Mouse (Mus musculus) intestine, embryonic 16.5 days (tissue): ENCODE results near the gene 1700016C15Rik. TPM values are rescaled to one million over a fixed set of nuclear protein-coding genes. Genes with fewer than 3 reads are reported as not detected.

Source experiments
- ATAC-seq: fragments of 200-750 bp; cut with Nextera tagmentation; 2 replicates; pipeline ENCODE4 v1.8.0; 2017; ENCODE audit warnings: moderate TSS enrichment, moderate library complexity
- H3K27ac ChIP-seq: fragments of 300-500 bp; sonication (generic); 2 replicates; pipeline ENCODE4 v1.5.1; 2014; ENCODE audit warnings: mild to moderate bottlenecking, low read length
- H3K27me3 ChIP-seq: fragments of 300-500 bp; sonication (generic); replicated peaks from 2 replicates; pipeline ENCODE4 v1.6.1; 2014; ENCODE audit warnings: low read length, control low read depth, mixed read lengths; ENCODE audit not compliant: control insufficient read depth, insufficient read depth
- H3K36me3 ChIP-seq: fragments of 300-500 bp; sonication (generic); 2 replicates; pipeline ENCODE4 v1.6.1; 2014; ENCODE audit warnings: low read length, control low read depth; ENCODE audit not compliant: control insufficient read depth, insufficient read depth
- H3K4me1 ChIP-seq: fragments of 300-500 bp; sonication (generic); 2 replicates; pipeline ENCODE4 v1.6.1; 2014; ENCODE audit warnings: low read length, control low read depth, mixed read lengths; ENCODE audit not compliant: control insufficient read depth, insufficient read depth
- H3K4me2 ChIP-seq: fragments of 300-500 bp; sonication (generic); 2 replicates; pipeline ENCODE4 v1.6.1; 2014; ENCODE audit warnings: low read depth, low read length, control low read depth
- H3K4me3 ChIP-seq: fragments of 300-500 bp; sonication (generic); 2 replicates; pipeline ENCODE4 v1.5.1; 2014; ENCODE audit warnings: mild to moderate bottlenecking, low read length
- H3K9ac ChIP-seq: fragments of 300-500 bp; sonication (generic); 2 replicates; pipeline ENCODE4 v1.6.1; 2014; ENCODE audit warnings: low read depth, low read length
- H3K9me3 ChIP-seq: fragments of 300-500 bp; sonication (generic); 2 replicates; pipeline ENCODE4 v1.6.1; 2016; ENCODE audit warnings: low read length, control low read depth; ENCODE audit not compliant: control insufficient read depth
- WGBS: fragments of 180-500 bp; shearing (Covaris S2); extraction: QIAGEN DNeasy Blood & Tissue Kit; methylation state at CpG from one replicate; pipeline ENCODE4 v1.1.7; 2014; 5-methylcytosine and 5-hydroxymethylcytosine counted together
- polyA plus RNA-seq: library from polyadenylated mRNA; unstranded; fragments of >200 nt; fragmentation: Nextera tagmentation; extraction: Ambion mirVana; gene quantifications from 2 replicates; pipeline ENCODE4 v1.2.1, GENCODE M21; 2015

Gene 1700016C15Rik
- not detected in 2 replicates for polyA plus RNA-seq

DNA sequence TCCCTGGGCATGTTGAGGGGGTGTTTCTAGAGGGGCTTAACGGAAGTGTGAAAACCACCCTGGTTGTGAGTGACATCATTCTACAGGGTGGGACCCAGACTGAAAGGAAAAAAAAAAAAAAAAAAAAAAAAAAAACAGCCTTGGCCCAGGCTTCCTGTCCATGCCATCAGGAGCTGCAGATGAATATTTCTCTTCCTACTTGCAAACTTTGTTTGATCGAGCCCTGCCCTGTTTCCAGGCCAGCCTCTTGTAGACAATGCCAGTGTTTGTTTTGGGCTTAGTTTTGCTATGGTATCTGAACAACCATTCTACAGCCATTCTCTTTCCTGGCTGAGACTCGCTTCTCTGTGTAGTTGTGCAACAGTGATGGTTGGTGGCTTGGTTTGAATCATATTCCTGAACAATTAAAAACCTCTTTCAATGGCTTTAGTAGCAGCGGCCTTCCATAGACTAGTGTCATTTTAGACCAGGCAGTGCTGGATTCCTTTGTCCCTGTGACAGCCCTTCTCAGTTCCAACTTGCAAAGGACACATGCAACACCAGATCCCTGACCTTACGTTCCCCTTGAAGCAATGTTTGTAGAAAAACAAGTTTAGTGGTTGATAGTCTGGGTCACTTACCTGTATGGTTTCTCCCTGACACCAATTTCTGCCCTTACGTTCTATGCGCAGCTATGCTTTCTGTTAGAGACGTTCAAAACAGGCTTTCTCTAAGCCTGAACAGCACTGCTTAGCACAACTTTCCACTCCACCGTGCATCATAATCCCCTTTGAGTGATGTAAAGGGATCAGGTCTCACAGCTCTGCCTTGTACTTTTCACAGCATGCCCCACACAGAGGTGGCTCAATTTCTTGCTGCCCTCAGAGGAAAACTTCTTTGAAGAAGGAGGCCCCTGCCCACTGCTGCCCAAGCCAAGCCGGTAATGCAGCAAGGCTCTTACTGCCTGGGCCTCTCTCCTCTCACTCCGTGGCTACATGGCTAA is at the start of gene 1700016C15Rik:
1700016C15Rik (plus strand) TSS at position 772 of the 982 bp plus-strand sequence.
- H3K36me3 ChIP-seq = no peaks in the 10 kb centered on the region
- no peak for ATAC-seq
- no peak within 1 kb of the TSS for H3K4me2 ChIP-seq
- H3K27ac ChIP-seq = no peak within 1 kb of the TSS
- no peak within 1 kb of the TSS for H3K9ac ChIP-seq
- H3K9me3 ChIP-seq = no peaks in the 10 kb centered on the region
- peaks cover 16% of the 10 kb centered on the region; the same call in 1 of the 2 replicates for H3K4me1 ChIP-seq
- WGBS = 68% methylated on average over 11 of the region's 11 CpGs
- no peaks in the 10 kb centered on the region for H3K27me3 ChIP-seq
- H3K4me3 ChIP-seq = no peak within 1 kb of the TSS

- H3K9me3 ChIP-seq = no peaks in the 10 kb centered on the region
- no peak overlapping the region for H3K9ac ChIP-seq
- H3K27ac ChIP-seq = no peak overlapping the region
- H3K4me3 ChIP-seq = no peak overlapping the region
- 82% methylated on average over 11 of the region's 11 CpGs for WGBS
- no peaks in the 10 kb centered on the region for H3K36me3 ChIP-seq
- no peak overlapping the region for H3K4me2 ChIP-seq
- no peaks in the 10 kb centered on the region for H3K4me1 ChIP-seq
- ATAC-seq = no peak
- no peaks in the 10 kb centered on the region for H3K27me3 ChIP-seq
These were observed 48.4 kb upstream of the 1700016C15Rik start for GRCm38 (mm10) chr1:177681239-177681638.

DNA sequence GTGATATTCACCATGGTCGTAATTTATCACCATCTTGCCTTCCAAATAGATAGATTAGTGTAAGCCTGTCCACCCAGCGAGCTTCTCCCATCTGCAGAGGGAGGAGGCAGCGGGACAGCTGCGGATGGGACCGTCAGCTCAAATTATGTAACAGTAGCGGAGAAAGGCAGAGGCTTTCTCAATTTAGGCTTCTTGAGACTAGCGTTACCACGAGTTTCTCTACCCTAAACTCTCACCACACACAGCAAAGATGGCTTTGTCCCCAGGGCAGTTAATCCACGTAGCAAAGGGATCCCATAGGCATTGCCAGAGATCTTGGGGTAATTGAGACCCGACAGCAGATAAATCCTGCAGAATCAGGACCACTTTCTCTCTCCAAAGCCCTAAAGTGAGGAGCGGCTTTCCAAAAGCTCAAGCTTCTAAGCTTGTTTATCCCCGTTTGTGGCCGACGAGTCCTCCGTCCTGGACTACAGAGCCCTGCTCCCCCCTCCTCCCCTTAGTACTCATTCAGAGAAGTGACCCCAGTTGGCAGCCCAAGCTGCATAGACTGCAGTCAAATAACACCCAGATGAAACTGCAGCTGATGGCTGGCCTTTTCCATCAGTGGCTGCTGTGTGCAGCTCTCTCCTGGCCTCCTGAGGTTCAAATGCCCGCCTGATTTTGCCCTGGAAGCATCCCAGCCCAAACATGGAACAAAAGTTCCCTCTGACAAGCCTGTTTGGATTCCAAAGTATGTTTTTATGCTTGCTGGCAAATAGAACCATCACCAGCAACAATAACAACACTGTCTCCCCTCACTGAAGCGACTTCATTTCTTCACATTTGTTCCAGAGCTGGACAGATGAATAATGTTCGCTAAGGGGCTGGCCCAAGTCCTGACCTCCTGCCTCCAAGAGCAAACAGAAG is 45.4 kb upstream of the 1700016C15Rik start:
- H3K9ac ChIP-seq = no peak overlapping the region
- H3K4me2 ChIP-seq = no peak overlapping the region
- no peak overlapping the region for H3K4me3 ChIP-seq
- no peak for ATAC-seq
- H3K36me3 ChIP-seq = no peaks in the 10 kb centered on the region
- no peaks in the 10 kb centered on the region for H3K9me3 ChIP-seq
- H3K27me3 ChIP-seq = no peaks in the 10 kb centered on the region
- WGBS = 62% methylated on average over 18 of the region's 18 CpGs
- no peaks in the 10 kb centered on the region for H3K4me1 ChIP-seq
- no peak overlapping the region for H3K27ac ChIP-seq

DNA sequence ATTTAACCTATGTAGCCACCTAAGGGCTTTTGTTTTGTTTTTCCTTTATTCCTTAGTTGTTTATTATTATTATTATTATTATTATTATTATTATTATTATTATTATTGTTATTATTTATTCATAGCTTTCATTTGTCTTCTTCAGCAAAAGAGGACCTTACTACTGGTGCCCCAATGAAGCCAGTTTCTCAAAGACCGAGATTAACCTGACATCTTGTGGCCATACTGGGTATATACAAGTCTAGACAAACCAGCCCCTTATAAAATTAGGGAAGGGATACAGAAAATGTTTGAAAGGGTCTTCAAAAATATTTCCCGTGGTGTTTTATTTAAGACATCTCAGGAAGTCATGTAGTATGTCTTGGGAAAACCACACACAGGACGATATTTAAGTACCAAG is 44.7 kb upstream of the 1700016C15Rik start:
- Histone ChIP-seq H3K4me1 (no peaks in the 10 kb centered on the region), H3K4me3 (no peak overlapping the region), H3K9me3 (no peaks in the 10 kb centered on the region), H3K36me3 (no peaks in the 10 kb centered on the region), H3K27ac (no peak overlapping the region), H3K4me2 (no peak overlapping the region), H3K27me3 (no peaks in the 10 kb centered on the region), H3K9ac (no peak overlapping the region)
- 8% methylated on average over 3 of the region's 3 CpGs for WGBS
- ATAC-seq = 0 out of 2 replicates have a peak, but pooled peaks have one; percentile 48

GRCm38 (mm10) chr1:177686137-177686536 is 43.5 kb upstream of the 1700016C15Rik start:
- Histone ChIP-seq H3K9ac (no peak overlapping the region), H3K9me3 (no peaks in the 10 kb centered on the region), H3K4me1 (no peaks in the 10 kb centered on the region), H3K27ac (no peak overlapping the region), H3K36me3 (no peaks in the 10 kb centered on the region), H3K4me3 (no peak overlapping the region), H3K27me3 (no peaks in the 10 kb centered on the region), H3K4me2 (no peak overlapping the region)
- WGBS = 72% methylated on average over 3 of the region's 3 CpGs
- no peak for ATAC-seq

GRCm38 (mm10) chr1:177686982-177687381 is 42.6 kb upstream of the 1700016C15Rik start:
- Histone ChIP-seq H3K27ac (no peak overlapping the region), H3K9ac (no peak overlapping the region), H3K4me1 (no peaks in the 10 kb centered on the region), H3K27me3 (no peaks in the 10 kb centered on the region), H3K9me3 (no peaks in the 10 kb centered on the region), H3K4me3 (no peak overlapping the region), H3K36me3 (no peaks in the 10 kb centered on the region), H3K4me2 (no peak overlapping the region)
- WGBS = 76% methylated on average over 5 of the region's 5 CpGs
- ATAC-seq = no peak

DNA sequence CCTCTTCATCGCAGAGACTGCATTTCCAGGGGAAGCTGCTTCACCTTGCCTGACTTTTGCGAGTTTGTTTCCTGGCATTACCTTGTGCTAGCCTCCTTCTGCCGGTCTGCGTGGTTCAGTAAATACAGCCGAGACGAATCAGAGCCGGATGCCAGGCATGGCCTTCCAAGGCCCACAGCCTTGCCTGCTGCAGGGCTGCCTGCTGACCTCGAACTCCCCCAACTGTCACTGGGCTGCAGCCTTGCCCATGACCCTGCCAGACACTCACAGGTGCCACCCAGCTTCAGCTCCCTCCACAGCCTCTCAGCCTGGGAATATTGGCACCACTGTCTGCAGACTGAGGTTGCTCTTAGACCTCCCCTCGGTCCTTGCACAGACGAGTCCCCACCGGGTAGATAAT is 37.1 kb upstream of the 1700016C15Rik start:
- Histone ChIP-seq H3K4me2 (no peak overlapping the region), H3K9me3 (no peaks in the 10 kb centered on the region), H3K4me1 (no peaks in the 10 kb centered on the region), H3K4me3 (no peak overlapping the region), H3K36me3 (no peaks in the 10 kb centered on the region), H3K27me3 (no peaks in the 10 kb centered on the region), H3K27ac (no peak overlapping the region), H3K9ac (no peak overlapping the region)
- no peak for ATAC-seq
- 72% methylated on average over 11 of the region's 11 CpGs for WGBS

- Histone ChIP-seq H3K36me3 (no peaks in the 10 kb centered on the region), H3K9ac (no peak overlapping the region), H3K9me3 (no peaks in the 10 kb centered on the region), H3K27me3 (no peaks in the 10 kb centered on the region), H3K4me1 (no peaks in the 10 kb centered on the region), H3K4me3 (no peak overlapping the region), H3K27ac (no peak overlapping the region), H3K4me2 (no peak overlapping the region)
- no peak for ATAC-seq
- 70% methylated on average over 9 of the region's 9 CpGs for WGBS
These were observed 35.9 kb upstream of the 1700016C15Rik start for GRCm38 (mm10) chr1:177693486-177694252.
